Mouse (Mus musculus): ENCODE data around the gene Hs6st3. TPM values are rescaled to one million over a fixed set of nuclear protein-coding genes. Genes with fewer than 3 reads are reported as not detected.

Hs6st3 gene
- polyA plus RNA-seq, 2 experiments = 0.02 TPM; not detected in 1

DNA sequence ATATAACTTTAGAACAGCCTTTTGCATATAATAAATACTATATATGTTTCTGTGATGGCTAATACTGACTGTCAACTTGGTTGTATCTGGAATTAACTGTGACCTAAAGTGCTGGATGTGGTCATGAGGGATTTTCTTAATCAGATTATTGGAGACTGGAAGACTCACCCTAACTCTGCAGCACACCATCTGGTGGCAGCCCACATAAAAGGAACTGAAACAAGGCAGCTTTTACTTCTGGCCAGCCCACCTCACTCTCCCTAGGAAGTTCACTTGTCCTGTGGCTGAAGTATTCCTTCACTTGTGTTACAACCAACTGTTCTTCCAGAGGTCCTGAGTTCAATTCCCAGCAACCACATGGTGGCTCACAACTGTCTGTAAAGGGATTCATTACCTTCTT is 313.5 kb downstream of the Hs6st3 start:
- DNase-seq (ENCODE audit: low read depth in 3 of 3, low spot score in 3 of 3) (no peak), ATAC-seq (ENCODE audit: insufficient read depth) (no peak)
- no peaks in the 10 kb centered on the region for H3K36me3 ChIP-seq (replicated peaks; ENCODE audit: control insufficient read depth, insufficient read depth, low read depth)
- H3K9ac ChIP-seq (replicated peaks) = no peak overlapping the region
- H3K4me1 ChIP-seq (replicated peaks; ENCODE audit: control insufficient read depth in 2 of 2, insufficient read depth in 2 of 2, low read length in 1 of 2) = no peaks in the 10 kb centered on the region
- no peak overlapping the region for H3K4me3 ChIP-seq (ENCODE audit: insufficient read depth in 1 of 2, low read depth in 2 of 2, low read length in 2 of 2)
- H3K4me2 ChIP-seq (ENCODE audit: low read depth) = no peak overlapping the region
- no peak overlapping the region for H3K27ac ChIP-seq
- no peaks in the 10 kb centered on the region for H3K27me3 ChIP-seq (ENCODE audit: control insufficient read depth, insufficient read depth, low read length)
- TF ChIP-seq CTCF (IDR thresholded peaks at IDR 0.05; ENCODE audit: low read depth) = no peak
- TF ChIP-seq EP300 (IDR thresholded peaks at IDR 0.05; ENCODE audit: low read depth) = no peak
- H3K9me3 ChIP-seq (ENCODE audit: control insufficient read depth, low read length) = no peaks in the 10 kb centered on the region

GRCm38 (mm10) chr14:119452382-119452781 is 314.2 kb downstream of the Hs6st3 start:
- H3K27me3 ChIP-seq (ENCODE audit: control insufficient read depth, insufficient read depth, low read length) = no peaks in the 10 kb centered on the region
- H3K4me1 ChIP-seq (replicated peaks; ENCODE audit: control insufficient read depth in 2 of 2, insufficient read depth in 2 of 2, low read length in 1 of 2) = no peaks in the 10 kb centered on the region
- no peaks in the 10 kb centered on the region for H3K36me3 ChIP-seq (replicated peaks; ENCODE audit: control insufficient read depth, insufficient read depth, low read depth)
- no peak for TF ChIP-seq CTCF (IDR thresholded peaks at IDR 0.05; ENCODE audit: low read depth)
- no peak for TF ChIP-seq EP300 (IDR thresholded peaks at IDR 0.05; ENCODE audit: low read depth)
- H3K4me3 ChIP-seq (ENCODE audit: insufficient read depth in 1 of 2, low read depth in 2 of 2, low read length in 2 of 2) = no peak overlapping the region
- no peak overlapping the region for H3K27ac ChIP-seq
- no peak overlapping the region for H3K9ac ChIP-seq (replicated peaks)
- no peak overlapping the region for H3K4me2 ChIP-seq (ENCODE audit: low read depth)
- no peak for DNase-seq (ENCODE audit: low read depth in 3 of 3, low spot score in 3 of 3)
- no peaks in the 10 kb centered on the region for H3K9me3 ChIP-seq (ENCODE audit: control insufficient read depth, low read length)
- no peak for ATAC-seq (ENCODE audit: insufficient read depth)

GRCm38 (mm10) chr14:119452797-119453196 is 314.7 kb downstream of the Hs6st3 start:
- Histone ChIP-seq H3K4me2 (ENCODE audit: low read depth) (no peak overlapping the region), H3K27ac (no peak overlapping the region), H3K27me3 (ENCODE audit: control insufficient read depth, insufficient read depth, low read length) (no peaks in the 10 kb centered on the region), H3K36me3 (replicated peaks; ENCODE audit: control insufficient read depth, insufficient read depth, low read depth) (no peaks in the 10 kb centered on the region), H3K9ac (replicated peaks) (no peak overlapping the region), H3K4me1 (replicated peaks; ENCODE audit: control insufficient read depth in 2 of 2, insufficient read depth in 2 of 2, low read length in 1 of 2) (no peaks in the 10 kb centered on the region), H3K4me3 (ENCODE audit: insufficient read depth in 1 of 2, low read depth in 2 of 2, low read length in 2 of 2) (no peak overlapping the region), H3K9me3 (ENCODE audit: control insufficient read depth, low read length) (no peaks in the 10 kb centered on the region)
- WGBS (ENCODE audit: insufficient replicate concordance) = 56% methylated on average over 3 of the region's 3 CpGs
- no peak for DNase-seq (ENCODE audit: low read depth in 3 of 3, low spot score in 3 of 3)
- no peak for TF ChIP-seq CTCF (IDR thresholded peaks at IDR 0.05; ENCODE audit: low read depth)
- no peak for TF ChIP-seq EP300 (IDR thresholded peaks at IDR 0.05; ENCODE audit: low read depth)
- ATAC-seq (ENCODE audit: insufficient read depth) = no peak

DNA sequence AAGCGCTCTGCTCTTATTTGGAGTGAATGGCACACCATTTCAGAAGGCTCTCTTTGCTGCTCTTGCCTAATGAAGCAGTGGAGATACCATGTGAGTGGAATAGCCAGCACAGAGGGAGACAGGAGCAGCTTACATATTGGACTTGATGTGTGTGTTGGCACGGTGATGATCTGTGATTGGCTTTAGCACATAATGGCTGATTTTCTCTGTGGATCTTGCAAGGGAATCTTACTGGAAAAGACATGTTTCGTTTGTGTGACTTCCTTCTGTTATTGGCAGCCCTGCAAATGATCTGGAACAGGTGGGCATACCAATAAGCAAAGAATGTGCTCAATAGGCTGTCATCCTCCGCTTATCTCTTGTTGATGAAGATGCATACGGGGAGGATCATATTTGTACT is 326.2 kb downstream of the Hs6st3 start:
- H3K9ac ChIP-seq (replicated peaks) = no peak overlapping the region
- no peak for ATAC-seq (ENCODE audit: insufficient read depth)
- H3K4me1 ChIP-seq (replicated peaks; ENCODE audit: control insufficient read depth in 2 of 2, insufficient read depth in 2 of 2, low read length in 1 of 2) = no peaks in the 10 kb centered on the region
- H3K4me3 ChIP-seq (ENCODE audit: insufficient read depth in 1 of 2, low read depth in 2 of 2, low read length in 2 of 2) = no peak overlapping the region
- no peak overlapping the region for H3K27ac ChIP-seq
- no peaks in the 10 kb centered on the region for H3K9me3 ChIP-seq (ENCODE audit: control insufficient read depth, low read length)
- WGBS (ENCODE audit: insufficient replicate concordance) = 69% methylated on average over 5 of the region's 5 CpGs
- TF ChIP-seq CTCF (IDR thresholded peaks at IDR 0.05; ENCODE audit: low read depth) = no peak
- TF ChIP-seq EP300 (IDR thresholded peaks at IDR 0.05; ENCODE audit: low read depth) = no peak
- no peak for DNase-seq (ENCODE audit: low read depth in 3 of 3, low spot score in 3 of 3)
- no peak overlapping the region for H3K4me2 ChIP-seq (ENCODE audit: low read depth)
- H3K36me3 ChIP-seq (replicated peaks; ENCODE audit: control insufficient read depth, insufficient read depth, low read depth) = no peaks in the 10 kb centered on the region
- no peaks in the 10 kb centered on the region for H3K27me3 ChIP-seq (ENCODE audit: control insufficient read depth, insufficient read depth, low read length)

GRCm38 (mm10) chr14:119464883-119465282 is 326.7 kb downstream of the Hs6st3 start:
- Histone ChIP-seq H3K27ac (no peak overlapping the region), H3K27me3 (ENCODE audit: control insufficient read depth, insufficient read depth, low read length) (no peaks in the 10 kb centered on the region), H3K9me3 (ENCODE audit: control insufficient read depth, low read length) (no peaks in the 10 kb centered on the region), H3K4me3 (ENCODE audit: insufficient read depth in 1 of 2, low read depth in 2 of 2, low read length in 2 of 2) (no peak overlapping the region), H3K9ac (replicated peaks) (no peak overlapping the region), H3K4me2 (ENCODE audit: low read depth) (no peak overlapping the region), H3K4me1 (replicated peaks; ENCODE audit: control insufficient read depth in 2 of 2, insufficient read depth in 2 of 2, low read length in 1 of 2) (no peaks in the 10 kb centered on the region), H3K36me3 (replicated peaks; ENCODE audit: control insufficient read depth, insufficient read depth, low read depth) (no peaks in the 10 kb centered on the region)
- DNase-seq (ENCODE audit: low read depth in 3 of 3, low spot score in 3 of 3) = no peak
- no peak for ATAC-seq (ENCODE audit: insufficient read depth)
- WGBS (ENCODE audit: insufficient replicate concordance) = 71% methylated on average over 1 of the region's 1 CpGs
- no peak for TF ChIP-seq CTCF (IDR thresholded peaks at IDR 0.05; ENCODE audit: low read depth)
- no peak for TF ChIP-seq EP300 (IDR thresholded peaks at IDR 0.05; ENCODE audit: low read depth)

All from liver, embryonic 14.5 days (tissue).